ENCODE assay signal across 8 mouse cellular contexts in genomic region chrX:106026418-106027342, GRCm38 (mm10). TPM values are rescaled to one million over a fixed set of nuclear protein-coding genes. Genes with fewer than 3 reads are reported as not detected.
DNase-seq lines count a peak whose midpoint lies in the region; ATAC-seq lines count a peak whose summit lies in the region.

Gene Atp7a, plus strand, starts transcription at chrX:106027276.

- peak within 1 kb of the TSS; percentile 58 for H3K9ac ChIP-seq in hindbrain, embryonic 15.5 days

- H3K36me3 ChIP-seq in hindbrain, embryonic 15.5 days, result no peaks in the 10 kb centered on the region
- H3K36me3 ChIP-seq in macrophage (ENCODE audit: inconsistent target), result no peaks in the 10 kb centered on the region

- H3K4me3 ChIP-seq in hindbrain, embryonic 15.5 days, result peak within 1 kb of the TSS; percentile 59
- H3K4me3 ChIP-seq in macrophage (ENCODE audit: inconsistent target), result peak within 1 kb of the TSS; percentile 62

- peaks cover 41% of the 10 kb centered on the region for H3K79me2 ChIP-seq in macrophage (ENCODE audit: inconsistent target)

- peak; percentile 94 for DNase-seq in T-cell, adult 2 months (ENCODE audit: low spot score)
- peak; percentile 77 to 85 for DNase-seq in cerebellum, postnatal 36 days
- DNase-seq in frontal cortex, postnatal 36 days (ENCODE audit: low spot score in 2 of 2), result peak; percentile 81 to 92
- DNase-seq in left cerebral cortex, adult 18-20 months (ENCODE audit: low spot score in 2 of 2), result peak; percentile 83 to 88
- peak; percentile 93 for DNase-seq in right cerebral cortex, adult 18-20 months
- DNase-seq in urinary bladder, postnatal 10 days (ENCODE audit: low spot score), result peak; percentile 61

- H3K4me2 ChIP-seq in hindbrain, embryonic 15.5 days, result peak within 1 kb of the TSS; percentile 56

- H3K9me3 ChIP-seq in hindbrain, embryonic 15.5 days, result no peaks in the 10 kb centered on the region

- peak within 1 kb of the TSS; percentile 63; the same call in 1 of the 2 replicates for H3K27ac ChIP-seq in hindbrain, embryonic 15.5 days (replicated peaks)
- peak within 1 kb of the TSS; percentile 61 for H3K27ac ChIP-seq in macrophage

- H3K4me1 ChIP-seq in hindbrain, embryonic 15.5 days (replicated peaks), result peaks cover 9% of the 10 kb centered on the region; the same call in 1 of the 2 replicates

- H3K27me3 ChIP-seq in hindbrain, embryonic 15.5 days, result no peaks in the 10 kb centered on the region

- WGBS in hindbrain, embryonic 15.5 days, result 19% methylated on average over 36 of the region's 36 CpGs
- 20% methylated on average over 33 of the region's 36 CpGs for WGBS in macrophage (ENCODE audit: missing documents)

- ATAC-seq in hindbrain, embryonic 15.5 days (ENCODE audit: low FRiP score, low read depth), result peak; percentile 97

RNA-seq across cellular contexts. Expression of gene Atp7a, which starts in this region (rescaled TPM):
- polyA plus RNA-seq in hindbrain, embryonic 15.5 days (2015; fragmentation: Nextera tagmentation; extraction: Ambion mirVana), result 12.5 and 14.0 TPM in 2 replicates
- 1 to 10 TPM; 7.2 to 8.3 TPM for total RNA-seq in left cerebral cortex, adult 18-20 months (2021)
- total RNA-seq in macrophage (2018; cell fraction: chromatin; rRNA removed), result 100 to 1,000 TPM in 6 of 26 experiments, 10 to 100 TPM in 20; 48.7 to 129 (median 66.6) TPM
- total RNA-seq in macrophage (2018; cell fraction: cytosol; rRNA removed), result 10 to 100 TPM; 27.7 to 62.0 (median 35.6) TPM
- 100 to 1,000 TPM in 3 of 26 experiments, 10 to 100 TPM in 23; 51.0 to 104 (median 66.2) TPM for total RNA-seq in macrophage (2018; cell fraction: nucleus; rRNA removed)
- 13.6 to 26.1 TPM (median 17.4 TPM) in 3 replicates for polyA plus RNA-seq in macrophage (2018)

Comparison
In these comparisons a context has a peak if more than half of its experiments do, and no peak if none do; other contexts are left out.
1. Peak in every context shown above with its lines: DNase-seq, ATAC-seq, H3K4me3 ChIP-seq and H3K27ac ChIP-seq.